ENCODE assay signal across 8 mouse cellular contexts in the genomic region with DNA sequence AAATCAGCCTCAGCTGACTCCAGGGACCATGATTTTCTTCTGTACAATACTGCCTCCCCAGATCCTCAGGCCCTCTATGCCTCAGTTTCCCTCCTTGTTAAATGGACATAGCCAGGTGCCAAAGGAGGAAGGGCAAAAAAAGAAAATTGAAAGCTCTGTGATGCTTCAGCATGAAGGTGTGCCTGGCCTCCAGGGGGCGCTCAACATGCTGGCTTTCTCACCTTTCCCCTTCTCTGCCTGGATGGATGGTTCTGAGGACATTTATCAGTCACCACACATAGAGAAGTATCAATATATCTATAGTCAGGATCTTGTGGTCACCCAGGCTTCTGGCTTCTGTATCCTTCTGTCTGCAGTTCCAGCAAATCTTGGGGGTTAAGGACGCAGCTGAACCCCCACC. TPM values are rescaled to one million over a fixed set of nuclear protein-coding genes. Genes with fewer than 3 reads are reported as not detected.
DNase-seq lines count a peak whose midpoint lies in the region; ATAC-seq and TF ChIP-seq lines count a peak whose summit lies in the region.

No protein-coding gene starts in this region.

- no peak overlapping the region for H3K27ac ChIP-seq in forebrain, embryonic 10.5 days
- no peak overlapping the region for H3K27ac ChIP-seq in forebrain, embryonic 16.5 days (ENCODE audit: low read length)
- H3K27ac ChIP-seq in stomach, postnatal 0 days (replicated peaks), result peak overlapping the region; percentile 50

- no peak for TF ChIP-seq EP300 in stomach, postnatal 0 days (optimal IDR thresholded peaks at IDR 0.05)

- no peaks in the 10 kb centered on the region for H3K9me3 ChIP-seq in forebrain, embryonic 10.5 days
- H3K9me3 ChIP-seq in forebrain, embryonic 16.5 days (ENCODE audit: control insufficient read depth, low read length), result no peaks in the 10 kb centered on the region
- H3K9me3 ChIP-seq in stomach, postnatal 0 days (ENCODE audit: control insufficient read depth, low read length), result no peaks in the 10 kb centered on the region

- no peaks in the 10 kb centered on the region for H3K27me3 ChIP-seq in forebrain, embryonic 10.5 days (ENCODE audit: poor library complexity, severe bottlenecking)
- no peaks in the 10 kb centered on the region for H3K27me3 ChIP-seq in forebrain, embryonic 16.5 days (replicated peaks; ENCODE audit: control insufficient read depth, insufficient read depth, low read length)
- H3K27me3 ChIP-seq in stomach, postnatal 0 days (ENCODE audit: control insufficient read depth, insufficient read depth, low read length), result no peaks in the 10 kb centered on the region

- WGBS in forebrain, embryonic 10.5 days, result 35% methylated on average over 2 of the region's 2 CpGs
- 39% methylated on average over 2 of the region's 2 CpGs for WGBS in forebrain, embryonic 16.5 days
- WGBS in stomach, postnatal 0 days, result 50% methylated on average over 2 of the region's 2 CpGs

- peak; percentile 47 for DNase-seq in forebrain, embryonic 10.5 days (ENCODE audit: extremely low spot score, low spot score)
- DNase-seq in right cerebral cortex, postnatal 14 days, result peak; percentile 48
- no peak for DNase-seq in right cerebral cortex, postnatal 36 days (ENCODE audit: low spot score in 2 of 2)
- peak; percentile 68 for DNase-seq in embryo, embryonic 10 days (ENCODE audit: low spot score)
- peak; percentile 63 for DNase-seq in kidney, adult 9 months
- peak; percentile 58 for DNase-seq in stomach, postnatal 0 days (ENCODE audit: low spot score)

- peak; percentile 87 for TF ChIP-seq CTCF in stomach, postnatal 0 days (IDR thresholded peaks at IDR 0.05; ENCODE audit: low read depth)

- no peak overlapping the region for H3K4me2 ChIP-seq in forebrain, embryonic 16.5 days (ENCODE audit: low read length)
- no peak overlapping the region for H3K4me2 ChIP-seq in stomach, postnatal 0 days (replicated peaks; ENCODE audit: low read depth)

- H3K36me3 ChIP-seq in forebrain, embryonic 10.5 days (replicated peaks), result no peaks in the 10 kb centered on the region
- H3K36me3 ChIP-seq in forebrain, embryonic 16.5 days (ENCODE audit: control insufficient read depth, insufficient read depth), result no peaks in the 10 kb centered on the region
- H3K36me3 ChIP-seq in stomach, postnatal 0 days (ENCODE audit: control insufficient read depth, insufficient read depth, low read length), result no peaks in the 10 kb centered on the region

- no peak for ATAC-seq in forebrain, embryonic 16.5 days
- ATAC-seq in megakaryocyte, adult 5-6 weeks (ENCODE audit: poor library complexity, severe bottlenecking), result 0 out of 2 replicates have a peak, but pooled peaks have one; percentile 49
- ATAC-seq in stomach, postnatal 0 days (ENCODE audit: low FRiP score, low TSS enrichment), result no peak

- H3K9ac ChIP-seq in forebrain, embryonic 16.5 days (replicated peaks; ENCODE audit: low read depth, low read length), result no peak overlapping the region
- no peak overlapping the region for H3K9ac ChIP-seq in stomach, postnatal 0 days (ENCODE audit: low read length)

- H3K4me3 ChIP-seq in forebrain, embryonic 10.5 days, result no peak overlapping the region
- H3K4me3 ChIP-seq in forebrain, embryonic 16.5 days (replicated peaks; ENCODE audit: low read length), result no peak overlapping the region
- H3K4me3 ChIP-seq in stomach, postnatal 0 days (ENCODE audit: low read depth, low read length), result no peak overlapping the region

- H3K4me1 ChIP-seq in forebrain, embryonic 10.5 days, result peaks cover 18% of the 10 kb centered on the region
- H3K4me1 ChIP-seq in forebrain, embryonic 16.5 days (replicated peaks; ENCODE audit: control insufficient read depth, insufficient read depth, low read length), result 0 out of 2 replicates have a peak, but pooled peaks cover 2% of the 10 kb centered on the region
- no peaks in the 10 kb centered on the region for H3K4me1 ChIP-seq in stomach, postnatal 0 days (replicated peaks; ENCODE audit: control insufficient read depth, insufficient read depth)

RNA-seq across cellular contexts. Expression of gene Cald1, which starts 49.3 kb away (rescaled TPM):
- polyA plus RNA-seq in forebrain, embryonic 10.5 days (2016; fragmentation: Nextera tagmentation; extraction: Ambion mirVana), result 135 and 143 TPM in 2 replicates
- polyA plus RNA-seq in forebrain, embryonic 16.5 days (2015; fragmentation: Nextera tagmentation; extraction: Ambion mirVana), result 56.8 and 58.5 TPM in 2 replicates
- 0.09 and 0.47 TPM in 2 replicates for total RNA-seq in megakaryocyte, adult 5-6 weeks (2015)
- total RNA-seq in megakaryocyte, adult 5-6 weeks (2017), result 0.08 TPM in 1 of 2 replicates, not detected in the other
- polyA plus RNA-seq in stomach, postnatal 0 days (2015; fragmentation: Nextera tagmentation; extraction: Ambion mirVana), result 199 and 301 TPM in 2 replicates

Comparison
In these comparisons a context has a peak if more than half of its experiments do, and no peak if none do; other contexts are left out.
1. DNase-seq: peak in forebrain, embryonic 10.5 days (single experiment), right cerebral cortex, postnatal 14 days (single experiment), embryo, embryonic 10 days (single experiment), kidney, adult 9 months (single experiment) and stomach, postnatal 0 days (single experiment); none in right cerebral cortex, postnatal 36 days (0 of 2).